Mouse (Mus musculus): ENCODE measurements around the gene Unkl.

The Unkl gene

DNA sequence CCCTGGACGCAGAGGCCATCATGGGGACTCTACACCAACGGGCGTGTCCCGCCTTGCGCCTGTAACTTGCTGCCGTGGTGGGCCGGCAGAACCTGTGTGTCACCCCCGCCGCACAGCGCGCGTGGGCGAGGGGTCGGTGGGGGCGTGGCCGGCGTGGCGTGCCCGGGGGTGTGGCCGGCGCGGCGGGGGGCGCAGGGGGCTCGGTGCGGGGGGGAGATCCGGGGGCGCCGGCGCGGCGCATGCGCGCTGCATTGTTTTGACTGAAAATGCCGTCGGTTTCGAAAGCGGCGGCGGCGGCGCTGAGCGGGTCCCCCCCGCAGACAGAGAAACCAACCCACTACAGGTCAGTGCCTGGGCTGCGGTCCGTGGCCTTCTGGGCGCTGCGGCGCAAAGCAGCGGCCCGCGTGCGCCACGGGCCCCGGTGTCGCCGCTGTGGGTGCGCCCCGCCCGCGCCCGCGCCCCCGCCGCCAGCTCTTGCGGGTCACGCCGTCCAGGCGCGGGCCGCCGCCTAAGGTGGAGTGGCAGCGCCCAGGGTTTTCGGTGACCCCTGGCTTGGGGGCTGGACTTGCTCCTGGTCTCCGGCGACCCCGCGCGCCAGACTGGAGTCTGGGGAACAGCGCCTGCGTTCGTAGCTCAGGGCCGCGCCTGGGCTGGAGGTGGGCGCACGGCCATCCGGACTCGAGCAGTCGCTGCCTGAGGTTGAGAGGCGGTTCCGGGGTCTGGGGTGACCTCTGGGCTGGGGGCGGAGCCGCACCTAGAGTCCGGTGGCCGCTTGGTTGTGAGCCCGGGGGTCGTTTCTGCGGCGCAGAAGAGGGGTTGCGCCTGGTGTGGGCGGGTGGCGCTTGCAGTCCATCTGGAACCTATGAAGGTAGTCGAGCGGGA, at the start of gene Unkl:
TSS of gene Unkl (plus strand) at position 248 of the 882 bp plus-strand sequence.
- no peak for ATAC-seq (ENCODE audit: low TSS enrichment)

DNA sequence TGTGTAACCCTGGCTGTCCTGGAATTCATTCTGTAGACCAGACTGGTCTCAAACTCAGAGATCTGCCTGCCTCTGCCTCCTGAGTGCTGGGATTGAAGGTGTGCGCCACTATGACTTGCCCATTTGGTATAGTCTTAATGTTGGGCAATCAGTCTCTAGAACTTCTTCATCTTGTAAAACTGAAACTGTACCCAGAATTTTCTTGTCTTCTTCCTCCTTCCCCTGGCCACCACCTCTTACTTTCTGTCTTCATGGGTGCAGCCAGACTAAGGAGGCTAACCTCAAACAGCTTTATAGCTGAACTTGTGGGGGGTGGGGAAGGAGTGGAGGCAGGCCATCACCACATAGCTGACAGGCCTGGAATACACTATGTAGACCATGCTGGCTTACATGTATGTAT, 49.4 kb upstream of the Unkl start:
- ATAC-seq (ENCODE audit: low TSS enrichment), result no peak

DNA sequence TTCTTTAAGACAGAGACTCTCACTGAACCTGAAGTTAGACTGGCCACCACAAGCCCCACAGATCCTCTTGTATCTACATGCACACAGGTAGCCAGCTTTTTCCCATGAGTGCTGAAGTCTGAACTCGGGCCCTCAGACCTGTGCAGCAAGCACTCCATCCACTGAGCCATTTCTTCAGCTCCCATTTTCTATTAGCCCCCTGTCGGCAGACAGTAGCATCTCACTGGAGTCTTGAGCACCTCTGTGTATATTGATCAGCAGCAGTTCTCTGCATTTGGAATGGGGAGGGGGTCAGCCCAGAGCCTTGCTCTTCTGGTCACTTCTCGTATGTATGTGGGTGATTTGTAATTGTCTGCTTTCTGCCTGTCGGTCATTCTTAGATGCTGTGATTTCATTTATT, 48.2 kb upstream of the Unkl start:
- ATAC-seq (ENCODE audit: low TSS enrichment), result no peak

- no peak for ATAC-seq (ENCODE audit: low TSS enrichment)
Observed at GRCm38 (mm10) chr17:25162161-25162560, 26.0 kb upstream of the Unkl start, which contains the start of gene Ccdc154. Gene Ccdc154, plus strand, starts transcription at chr17:25162461.

- ATAC-seq (ENCODE audit: low TSS enrichment), result no peak
Observed at GRCm38 (mm10) chr17:25163387-25163786, 24.8 kb upstream of the Unkl start.

- no peak for ATAC-seq (ENCODE audit: low TSS enrichment)
Observed at GRCm38 (mm10) chr17:25164770-25165169, 23.4 kb upstream of the Unkl start.

- ATAC-seq (ENCODE audit: low TSS enrichment), result no peak
Observed at GRCm38 (mm10) chr17:25165970-25166671, 22.1 kb upstream of the Unkl start.

DNA sequence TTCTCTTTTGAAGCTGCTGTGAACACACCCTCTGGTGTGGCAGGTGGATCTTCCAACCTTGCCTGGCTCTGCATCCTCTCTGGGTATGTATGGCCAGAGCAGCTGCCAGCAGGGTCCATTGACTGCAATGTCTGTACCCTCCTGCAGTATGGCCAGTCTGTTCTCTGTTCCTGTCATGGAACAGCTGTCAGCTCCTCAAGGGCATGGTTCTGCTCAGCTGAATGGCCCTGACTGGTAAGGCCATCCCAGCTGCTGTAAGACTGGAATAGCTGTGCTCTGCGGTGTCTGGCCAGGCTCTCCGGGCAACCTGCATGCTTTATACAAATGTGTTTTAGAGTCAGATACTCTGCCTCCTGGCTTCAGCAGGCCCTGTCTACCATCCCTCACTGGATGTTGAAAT, 18.5 kb upstream of the Unkl start:
- no peak for ATAC-seq (ENCODE audit: low TSS enrichment)

DNA sequence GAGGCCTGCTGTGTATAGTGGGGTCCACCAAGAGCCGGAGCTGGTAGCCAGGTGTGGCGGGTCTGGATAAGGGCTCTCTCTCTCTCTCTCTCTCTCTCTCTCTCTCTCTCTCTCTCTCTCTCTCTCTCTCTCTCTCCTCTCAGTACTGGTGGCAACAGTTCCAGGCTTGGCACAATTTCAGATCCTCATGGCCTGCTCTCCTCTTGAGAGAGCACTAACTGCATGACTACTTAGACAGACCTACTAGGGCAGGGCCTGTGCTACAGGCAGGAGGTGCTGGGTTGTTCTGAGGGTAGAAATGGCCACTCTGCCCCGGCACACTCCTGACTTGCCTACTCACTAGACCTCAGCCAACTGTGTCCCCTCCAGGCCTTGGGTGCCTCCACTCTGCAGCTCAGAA, 15.6 kb upstream of the Unkl start:
- no peak for ATAC-seq (ENCODE audit: low TSS enrichment)

DNA sequence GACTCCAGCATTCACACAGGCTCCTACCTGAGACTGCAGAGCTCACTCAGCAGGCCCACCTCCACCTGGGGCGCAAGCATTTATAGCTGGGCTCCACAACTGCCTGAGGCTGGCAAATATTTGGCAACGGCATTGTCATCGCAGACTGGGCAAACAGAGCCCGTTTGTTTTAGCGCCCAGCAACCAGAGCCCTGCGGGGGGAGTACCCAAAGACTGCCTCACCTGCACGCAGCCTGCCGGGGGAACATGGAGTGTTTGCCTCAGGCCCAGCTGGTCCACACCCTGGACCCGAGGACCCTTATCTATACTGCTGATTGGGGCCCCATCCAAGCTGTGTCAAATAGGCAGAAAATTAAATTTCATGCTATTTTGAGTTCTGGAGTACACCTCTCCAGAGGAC, 12.8 kb upstream of the Unkl start, which contains the start of gene Gm38655:
TSS of gene Gm38655 (minus strand) at position 61 of the 400 bp plus-strand sequence.
- ATAC-seq (ENCODE audit: low TSS enrichment), result no peak

DNA sequence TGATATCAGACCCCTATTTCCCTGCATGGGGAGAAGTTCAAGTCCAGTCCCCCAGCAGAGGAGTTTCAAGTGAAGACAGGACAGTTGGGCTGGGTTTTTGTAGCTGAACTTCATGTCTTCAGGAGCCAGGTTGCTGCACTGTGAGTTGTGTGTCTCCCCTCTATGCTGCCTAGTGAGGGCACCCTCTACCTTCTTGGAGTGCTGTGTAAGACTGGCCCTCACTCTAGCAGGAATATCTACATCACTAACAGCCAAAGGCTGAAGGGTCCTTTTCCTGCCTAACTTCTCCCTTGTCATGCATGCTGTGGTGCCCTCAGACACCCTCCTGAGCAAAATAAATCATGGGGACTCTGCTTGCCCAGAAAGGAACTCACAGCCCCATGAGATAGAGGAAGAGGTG, 5.0 kb upstream of the Unkl start:
- no peak for ATAC-seq (ENCODE audit: low TSS enrichment)

- ATAC-seq (ENCODE audit: low TSS enrichment), result peak; percentile 92
Observed at GRCm38 (mm10) chr17:25184129-25184691, 4.0 kb upstream of the Unkl start, which contains the start of gene BC003965. Gene BC003965, plus strand, starts transcription at chr17:25184554.

GRCm38 (mm10) chr17:25184961-25185360, 3.2 kb upstream of the Unkl start:
- 0 out of 2 replicates have a peak, but pooled peaks have one; percentile 3 for ATAC-seq (ENCODE audit: low TSS enrichment)

DNA sequence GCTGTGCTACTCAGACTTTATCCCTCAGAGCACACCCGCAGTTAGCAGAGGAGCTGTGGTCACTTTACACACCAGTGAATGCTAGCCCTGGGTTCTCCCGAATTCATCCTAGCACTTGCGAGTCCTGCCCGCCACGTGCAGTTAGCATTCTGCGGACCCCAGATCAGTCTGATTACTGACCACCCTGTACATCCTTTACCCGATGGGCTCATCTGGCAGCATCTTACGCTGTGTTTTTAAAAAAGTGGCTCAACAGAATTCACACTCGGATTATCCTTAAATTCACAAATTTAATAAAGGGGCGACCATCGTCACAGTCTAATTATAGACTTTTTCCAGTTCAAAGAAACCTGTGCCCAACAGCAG, 430 bp upstream of the Unkl start:
- no peak for ATAC-seq (ENCODE audit: low TSS enrichment)

GRCm38 (mm10) chr17:25189091-25189490, 894 bp downstream of the Unkl start:
- ATAC-seq (ENCODE audit: low TSS enrichment), result no peak

- no peak for ATAC-seq (ENCODE audit: low TSS enrichment)
Observed at GRCm38 (mm10) chr17:25202401-25202800, 14.2 kb downstream of the Unkl start.

DNA sequence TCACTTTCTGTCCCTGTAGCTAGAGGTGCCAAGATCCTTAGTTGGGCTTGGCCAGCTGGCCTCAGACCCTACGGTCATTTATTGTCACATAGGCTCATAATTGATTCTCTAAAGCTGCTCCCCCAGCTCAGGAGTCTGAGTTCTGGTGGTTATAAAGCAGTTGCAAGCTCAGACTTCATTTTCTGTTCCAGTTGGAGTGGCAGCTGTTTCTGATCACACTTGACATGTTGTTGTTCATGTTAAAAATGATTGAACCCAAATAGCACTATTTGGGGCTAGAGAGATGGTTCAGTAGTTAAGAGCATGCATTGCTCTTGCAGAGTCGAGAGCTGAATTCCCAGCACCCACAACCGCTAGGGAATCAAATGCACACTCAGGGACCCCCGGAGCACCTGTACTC, 21.8 kb downstream of the Unkl start:
- no peak for ATAC-seq (ENCODE audit: low TSS enrichment)

GRCm38 (mm10) chr17:25210680-25211466, 22.7 kb downstream of the Unkl start:
- ATAC-seq (ENCODE audit: low TSS enrichment), result peak; percentile 27; the same call in 1 of the 2 replicates

- ATAC-seq (ENCODE audit: low TSS enrichment), result peak; percentile 90; the same call in 1 of the 2 replicates
Observed at GRCm38 (mm10) chr17:25211705-25212104, 23.5 kb downstream of the Unkl start.

- no peak for ATAC-seq (ENCODE audit: low TSS enrichment)
Observed at GRCm38 (mm10) chr17:25215431-25215830, 27.2 kb downstream of the Unkl start.

DNA sequence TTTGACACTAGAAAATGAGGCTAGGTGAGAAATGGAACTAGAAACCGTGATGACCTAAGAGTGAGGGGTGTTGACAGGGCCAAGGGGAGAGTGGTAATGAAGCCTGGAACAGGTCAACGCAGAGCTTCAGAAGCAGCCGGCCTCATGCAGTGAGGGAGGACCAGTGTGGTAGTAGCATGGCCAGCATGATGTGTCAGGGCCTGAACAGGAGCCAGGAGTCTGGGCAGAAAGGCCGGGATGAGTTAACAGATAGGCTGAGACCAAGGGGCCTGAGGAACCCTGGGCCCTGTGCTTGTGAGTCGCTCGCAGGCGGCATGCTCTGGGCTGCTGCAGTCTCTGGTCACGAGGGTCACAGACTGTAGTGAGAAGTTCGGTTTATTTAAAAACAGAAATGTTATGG, 30.8 kb downstream of the Unkl start:
- ATAC-seq (ENCODE audit: low TSS enrichment), result no peak
